Mouse (Mus musculus): ENCODE measurements around the gene Specc1.
A peak's percentile ranks its signal among the peaks of the same experiment; 100 is the strongest.

The Specc1 gene

DNA sequence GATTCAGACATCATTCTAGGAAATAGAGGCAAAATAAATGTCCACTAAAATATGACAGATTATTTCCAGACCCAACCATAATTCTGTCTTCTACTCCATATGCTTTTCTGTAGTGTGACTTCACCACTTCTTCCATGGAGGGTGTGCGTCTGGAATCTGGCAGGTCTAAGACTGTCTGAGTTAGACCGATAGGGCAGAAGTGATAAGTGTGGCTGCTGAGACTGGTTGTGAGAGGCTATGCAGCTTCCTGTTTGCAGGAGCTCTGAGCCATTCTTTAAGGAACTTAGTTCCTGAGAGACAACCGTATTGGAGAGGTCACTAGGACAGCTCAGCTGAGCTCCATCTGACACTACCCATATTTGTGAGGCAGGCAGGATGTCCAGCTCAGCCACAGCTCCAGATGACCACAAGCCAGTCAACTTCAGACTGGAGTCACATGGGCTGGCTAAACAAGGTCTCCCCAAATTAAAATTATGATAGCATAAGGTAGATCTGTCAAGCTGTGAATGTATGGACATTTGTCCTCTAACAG lies 146.9 kb downstream of the Specc1 start:
- DNase-seq = peak in 1 of 2 experiments; percentile 5

- no peak for DNase-seq
Observed at GRCm38 (mm10) chr11:62106401-62106871, 149.9 kb downstream of the Specc1 start.

DNA sequence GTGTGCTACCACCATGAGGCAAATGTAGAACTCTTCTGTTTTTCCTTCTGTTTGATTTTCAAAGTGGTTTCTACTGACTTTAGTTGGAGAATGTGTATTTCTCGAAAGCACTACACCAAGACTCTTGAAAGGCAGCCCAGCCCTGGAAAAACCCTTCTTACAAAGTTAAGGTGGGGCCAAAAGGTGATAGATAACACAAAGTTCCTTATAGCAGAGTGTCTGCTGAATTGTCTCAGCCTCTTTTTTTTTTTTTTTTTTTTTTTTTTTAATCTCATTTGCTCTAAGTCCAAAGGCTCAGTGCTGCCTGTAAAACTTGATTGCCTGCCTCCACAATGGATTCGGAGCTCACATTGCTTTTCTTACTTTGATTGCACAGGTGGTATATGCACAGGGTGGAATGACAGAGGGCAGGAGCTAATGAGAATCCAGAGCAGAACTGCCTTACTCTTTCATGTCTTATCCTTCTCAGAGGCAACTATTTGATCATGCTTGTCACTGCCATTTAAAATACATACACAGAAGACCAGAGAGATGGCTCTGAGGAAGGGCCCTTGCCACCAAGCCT lies 150.8 kb downstream of the Specc1 start:
- DNase-seq = no peak

DNA sequence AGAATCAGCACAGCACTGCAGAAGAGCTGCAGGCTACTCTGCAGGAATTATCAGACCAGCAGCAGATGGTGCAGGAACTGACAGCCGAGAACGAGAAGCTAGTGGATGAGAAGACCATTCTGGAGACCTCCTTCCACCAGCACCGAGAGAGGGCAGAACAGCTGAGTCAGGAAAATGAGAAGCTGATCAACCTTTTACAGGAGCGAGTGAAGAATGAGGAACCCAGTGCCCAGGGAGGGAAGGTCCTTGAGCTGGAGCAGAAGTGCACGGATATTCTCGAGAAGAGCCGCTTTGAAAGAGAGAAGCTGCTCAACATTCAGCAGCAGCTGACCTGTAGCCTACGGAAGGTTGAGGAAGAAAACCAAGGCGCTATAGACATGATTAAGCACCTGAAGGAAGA lies 162.0 kb downstream of the Specc1 start:
- DNase-seq = no peak

GRCm38 (mm10) chr11:62119871-62120270 lies 163.3 kb downstream of the Specc1 start:
- no peak for DNase-seq

DNA sequence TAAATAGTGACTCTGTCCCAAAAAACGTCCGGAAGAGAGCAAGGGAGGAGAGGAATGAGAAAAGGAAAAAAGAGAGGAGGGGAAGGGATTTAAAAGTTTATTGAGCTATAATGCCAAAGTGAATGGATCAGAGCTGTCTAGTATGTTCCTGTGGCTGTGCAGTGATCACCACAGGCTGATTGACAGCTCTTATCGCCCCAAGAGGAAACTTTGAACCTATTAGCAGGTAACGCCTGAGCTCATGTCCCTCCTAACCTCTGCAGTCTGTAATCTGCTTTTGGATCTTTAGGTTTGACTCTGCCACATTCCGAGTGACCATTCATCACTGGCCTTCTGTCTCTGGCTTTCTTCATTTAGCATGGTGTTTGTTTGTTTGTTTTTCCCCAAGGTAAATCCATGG lies 164.8 kb downstream of the Specc1 start:
- no peak for DNase-seq

- peak; percentile 92 to 93 for DNase-seq
Observed at GRCm38 (mm10) chr11:62127692-62128091, 171.1 kb downstream of the Specc1 start.

- DNase-seq = no peak
Observed at GRCm38 (mm10) chr11:62128197-62128596, 171.6 kb downstream of the Specc1 start.

- no peak for DNase-seq
Observed at GRCm38 (mm10) chr11:62130191-62130590, 173.6 kb downstream of the Specc1 start.

DNA sequence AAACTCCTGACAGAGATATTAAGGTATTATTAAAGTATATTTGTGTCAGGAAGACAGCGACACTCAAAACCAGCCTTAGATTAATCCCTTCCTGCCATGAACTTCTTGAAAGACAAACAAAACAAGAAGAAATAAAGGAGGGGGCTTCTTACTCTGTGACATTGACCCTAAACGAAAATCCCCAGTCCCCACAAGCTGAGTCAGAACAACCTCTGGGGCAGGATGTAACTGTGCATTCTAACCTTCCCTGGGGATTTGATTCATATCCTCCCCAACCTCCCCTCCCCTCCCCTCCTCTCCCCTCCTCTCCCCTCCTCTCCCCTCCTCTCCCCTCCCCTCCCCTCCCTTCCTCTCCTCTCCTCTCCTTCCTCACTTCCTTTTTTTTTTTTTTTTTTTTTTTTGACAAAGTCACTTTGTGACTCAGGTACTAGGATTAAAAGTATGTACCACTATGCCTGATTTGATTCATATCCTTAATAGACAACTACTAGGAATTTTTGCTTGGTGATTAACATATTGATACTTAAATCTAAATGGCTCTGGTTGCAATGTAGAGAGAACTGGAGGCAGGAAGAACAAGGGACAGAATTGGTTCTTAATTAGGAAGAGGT lies 174.2 kb downstream of the Specc1 start:
- no peak for DNase-seq

DNA sequence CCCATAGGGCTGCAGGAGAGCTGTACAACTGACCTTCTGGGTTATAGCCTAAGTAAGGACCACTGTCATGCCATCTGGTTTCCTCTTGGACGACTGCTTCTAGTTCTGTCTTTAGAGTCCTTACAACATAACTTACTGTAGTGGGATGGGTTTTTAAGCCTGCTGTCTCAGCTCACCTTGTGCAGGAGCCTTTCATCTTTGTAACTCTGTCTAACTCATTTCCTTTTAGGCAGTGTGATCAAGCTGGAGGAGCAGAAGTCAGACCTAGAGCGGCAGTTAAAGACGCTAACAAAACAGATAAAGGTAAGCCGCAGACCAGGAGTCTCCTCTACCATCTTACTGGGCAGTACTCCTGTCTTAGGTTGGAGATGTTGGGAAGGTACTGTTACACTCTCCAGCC lies 175.0 kb downstream of the Specc1 start:
- DNase-seq = no peak

GRCm38 (mm10) chr11:62134191-62134590 lies 177.6 kb downstream of the Specc1 start:
- no peak for DNase-seq

DNA sequence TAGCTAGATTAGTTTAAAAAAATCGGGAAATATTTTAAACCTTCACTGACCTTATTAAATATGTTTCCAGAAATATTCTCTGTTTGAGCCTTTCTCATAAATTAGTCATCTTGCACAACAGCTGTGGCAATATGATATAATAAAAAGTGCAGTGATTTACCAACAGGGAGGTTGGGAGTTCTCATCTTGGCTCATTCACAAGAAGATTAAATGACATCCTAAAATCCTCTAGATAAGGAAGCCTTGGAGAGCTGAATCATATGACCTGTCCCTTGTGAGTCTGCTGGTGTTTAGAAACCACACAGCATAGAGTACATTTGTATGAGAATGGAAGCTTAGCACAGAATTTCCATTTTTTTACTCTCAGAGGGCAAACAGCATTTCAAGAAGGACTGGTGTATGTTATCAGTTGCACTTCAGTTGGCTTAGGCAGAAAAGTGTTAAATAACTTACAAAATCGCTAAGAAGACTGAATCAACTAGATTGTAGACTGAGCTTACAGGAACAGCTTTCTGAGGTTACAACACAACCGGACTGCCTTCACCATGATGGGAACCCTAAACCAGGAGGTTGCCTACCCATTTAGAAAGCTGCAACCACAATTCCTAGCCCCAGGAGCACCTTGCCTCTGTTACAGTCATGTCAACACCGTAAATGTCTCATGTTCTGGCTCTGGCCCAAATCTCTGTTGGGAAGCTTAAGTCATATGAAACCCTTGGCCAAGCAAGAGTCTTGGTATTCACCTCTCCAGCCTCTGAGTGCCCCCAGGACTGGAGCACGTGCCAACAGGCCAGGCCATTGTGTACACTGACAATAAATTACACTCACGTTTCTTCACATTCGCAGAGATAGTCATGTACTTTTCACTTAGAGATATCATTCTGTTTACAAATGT lies 188.9 kb downstream of the Specc1 start:
- DNase-seq = peak; percentile 4 to 21

- DNase-seq = no peak
Observed at GRCm38 (mm10) chr11:62146661-62147060, 190.1 kb downstream of the Specc1 start.

DNA sequence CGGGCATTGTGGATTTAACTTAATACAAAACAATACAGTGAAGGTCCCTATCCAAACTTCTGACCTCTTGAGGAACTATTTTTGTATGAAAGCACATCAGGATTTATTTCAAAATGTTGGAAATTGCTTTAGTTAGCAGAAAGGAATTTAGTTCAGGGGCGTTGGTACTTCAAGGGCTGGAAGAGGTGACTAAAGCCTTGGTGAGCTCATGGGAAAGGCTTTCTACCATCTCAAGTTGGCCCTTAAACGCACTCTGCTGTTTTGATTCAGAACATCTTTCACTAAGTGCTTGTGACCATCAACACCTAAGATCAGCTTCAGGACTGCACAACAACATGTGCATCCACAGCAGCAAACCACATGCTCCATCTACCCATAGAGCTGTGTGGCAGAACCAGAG lies 191.5 kb downstream of the Specc1 start:
- no peak for DNase-seq

DNA sequence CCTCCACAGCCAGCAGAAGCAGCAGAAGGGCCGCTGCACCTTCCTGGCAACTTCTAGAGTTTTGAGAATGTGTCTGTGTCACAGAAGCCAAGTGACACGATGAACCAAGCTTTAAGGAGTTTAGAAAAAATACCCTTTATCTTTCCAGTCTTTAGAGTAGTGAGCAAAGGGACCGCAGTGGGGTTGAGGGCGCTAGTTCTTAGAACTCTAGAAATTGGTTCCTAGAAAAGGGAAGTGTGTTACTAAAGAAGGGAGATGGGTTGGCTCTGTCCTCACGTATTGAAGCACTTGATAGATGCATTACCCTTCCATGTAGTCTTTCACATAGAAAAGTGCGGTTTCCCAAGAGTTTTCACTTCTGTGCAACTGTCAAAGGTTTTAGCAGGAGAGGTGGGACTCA lies 191.9 kb downstream of the Specc1 start:
- DNase-seq = no peak

- DNase-seq = no peak
Observed at GRCm38 (mm10) chr11:62153057-62153456, 196.5 kb downstream of the Specc1 start.

- no peak for DNase-seq
Observed at GRCm38 (mm10) chr11:62159803-62160202, 203.2 kb downstream of the Specc1 start.

- DNase-seq = no peak
Observed at GRCm38 (mm10) chr11:62161450-62161849, 204.9 kb downstream of the Specc1 start.

DNA sequence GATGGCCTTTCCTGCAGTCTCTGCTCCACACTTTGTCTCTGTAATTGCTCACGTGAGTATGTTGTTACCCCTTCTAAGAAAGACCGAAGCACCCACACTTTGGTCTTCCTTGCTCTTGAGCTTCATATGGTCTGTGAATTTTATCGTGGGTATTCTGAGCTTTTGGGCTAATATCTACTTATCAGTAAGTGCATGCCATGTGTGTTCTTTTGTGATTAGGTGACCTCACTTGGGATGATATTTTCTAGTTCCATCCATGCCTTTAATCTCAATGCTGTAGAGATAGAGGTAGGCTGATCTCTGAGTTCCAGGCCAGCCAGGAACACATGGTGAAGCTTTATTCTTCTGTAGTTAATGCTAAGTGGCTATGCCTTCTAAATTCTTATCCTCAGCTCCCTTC lies 207.8 kb downstream of the Specc1 start:
- no peak for DNase-seq

DNA sequence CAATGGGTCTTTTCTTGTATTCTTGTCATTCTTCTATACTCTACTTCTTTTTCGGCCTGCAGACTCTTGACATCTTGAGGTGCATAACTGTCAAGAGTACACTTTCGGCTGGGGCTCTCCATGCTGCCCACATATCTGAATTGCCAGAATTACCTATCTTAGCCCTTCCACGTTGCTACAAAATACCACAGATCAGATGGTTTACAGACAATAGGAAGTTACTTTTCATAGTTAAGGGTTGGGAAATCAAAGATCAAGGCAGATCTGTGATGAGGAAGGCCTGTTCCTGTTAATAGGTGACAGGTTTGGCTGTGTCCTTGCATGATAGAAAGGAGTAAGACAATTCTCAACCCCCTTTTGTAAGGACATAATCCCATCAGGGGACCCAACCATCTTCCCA lies 209.9 kb downstream of the Specc1 start:
- DNase-seq = no peak

GRCm38 (mm10) chr11:62168146-62168545 lies 211.6 kb downstream of the Specc1 start:
- no peak for DNase-seq

DNA sequence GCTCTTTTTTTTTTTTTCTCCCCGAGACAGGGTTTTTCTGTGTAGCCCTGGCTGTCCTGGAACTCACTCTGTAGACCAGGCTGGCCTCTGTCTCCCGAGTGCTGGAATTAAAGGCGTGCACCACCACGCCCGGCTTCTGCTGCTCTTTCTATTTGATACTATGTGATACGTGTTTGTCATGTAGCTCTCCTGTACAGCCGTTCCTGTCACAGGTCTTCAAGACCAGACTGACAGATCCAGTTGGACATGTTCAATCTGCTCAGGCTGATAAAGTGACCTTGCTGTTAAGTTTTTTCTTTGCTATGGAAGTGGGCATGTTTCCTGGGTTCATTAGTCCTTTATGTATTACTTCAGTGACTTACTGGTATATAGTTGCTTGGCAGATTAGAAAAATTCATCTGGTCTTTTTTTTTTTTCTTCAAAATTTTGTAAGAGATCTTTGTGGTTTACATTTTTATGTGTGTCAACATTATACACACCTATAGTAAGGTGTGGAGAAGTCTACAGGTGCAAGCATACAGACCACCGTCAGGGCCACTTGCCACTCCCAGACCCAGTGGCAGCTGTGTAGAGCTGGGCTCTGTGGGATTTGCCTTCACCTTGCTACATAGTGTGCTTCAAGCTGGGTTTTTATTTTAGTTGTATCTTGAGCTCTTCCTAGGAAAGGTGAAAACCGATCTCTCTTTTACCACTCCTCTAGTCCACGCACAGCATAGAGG lies 221.0 kb downstream of the Specc1 start:
- DNase-seq = no peak
